Mouse (Mus musculus) CH12.LX (cell line): ENCODE measurements around the gene Slc6a20b.

ENCODE experiments used
- CTCF ChIP-seq, 2 experiments: IDR thresholded peaks in 1 of 2; conservative IDR thresholded peaks in 1 of 2; 2 replicates each; pipeline ENCODE4 v1.5.1; 2011 to 2012; ENCODE audit warnings: low read depth in 2 of 2, low read length in 2 of 2, improper control_type of control experiment in 1 of 2, inconsistent platforms in 1 of 2, mild to moderate bottlenecking in 1 of 2, moderate library complexity in 1 of 2
- MXI1 ChIP-seq: IDR thresholded peaks from 2 replicates; pipeline ENCODE4 v1.6.1; 2011; ENCODE audit warnings: mild to moderate bottlenecking, low read depth, low read length, improper control_type of control experiment
- NELFE ChIP-seq: IDR thresholded peaks from 2 replicates; pipeline ENCODE4 v1.6.1; 2011; ENCODE audit warnings: low read depth, low read length, improper control_type of control experiment
- POLR2A ChIP-seq: IDR thresholded peaks from 2 replicates; pipeline ENCODE4 v1.6.1; 2011; ENCODE audit warnings: low read depth, mild to moderate bottlenecking, improper control_type of control experiment, low read length
- RCOR1 ChIP-seq: conservative IDR thresholded peaks from 2 replicates; pipeline ENCODE4 v1.6.1; 2012; ENCODE audit warnings: low read depth, mild to moderate bottlenecking, inconsistent platforms, low read length, improper control_type of control experiment
- UBTF ChIP-seq: IDR thresholded peaks from 2 replicates; pipeline ENCODE4 v1.6.1; 2012; ENCODE audit warnings: low read depth, mild to moderate bottlenecking, inconsistent platforms, low read length, improper control_type of control experiment, moderate library complexity
- ZKSCAN1 ChIP-seq: IDR thresholded peaks from 2 replicates; pipeline ENCODE4 v1.6.1; 2012; ENCODE audit warnings: low read depth, inconsistent platforms, low read length, improper control_type of control experiment, borderline replicate concordance

GRCm38 (mm10) chr9:123554599-123554998 lies 77.8 kb downstream of the Slc6a20b start:
- TF ChIP-seq UBTF (no peak), MXI1 (no peak), ZKSCAN1 (no peak), RCOR1 (no peak), CTCF (conservative IDR thresholded peaks at IDR 0.05 in 1 of 2, IDR thresholded peaks at IDR 0.05 in 1 of 2; ENCODE audit: low read depth in 2 of 2, low read length in 2 of 2) (no peak), POLR2A (no peak), NELFE (no peak)
